ENCODE assay signal across 21 mouse cellular contexts in the genomic region with DNA sequence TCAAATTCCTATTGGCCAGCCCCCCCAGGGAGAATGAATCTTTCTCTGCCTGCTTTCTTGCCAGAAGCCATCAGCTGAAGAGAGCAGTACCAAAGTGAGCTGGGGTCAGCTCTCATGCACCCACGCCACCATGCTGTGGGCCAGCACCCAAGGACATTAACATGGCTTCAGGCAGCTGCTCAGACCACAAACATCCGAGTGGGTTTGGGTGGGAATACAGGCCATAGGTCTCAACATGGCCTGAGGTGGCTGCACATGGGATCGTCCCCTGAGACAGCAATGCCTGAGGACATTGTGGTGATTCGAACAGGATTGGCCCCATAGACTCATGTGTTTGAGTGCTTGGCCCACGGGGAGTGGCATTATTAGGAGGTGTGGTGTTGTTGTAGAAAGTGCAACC.
"Had no signal": no experiment of that assay in that cellular context is flagged by ENCODE, and none has a peak within 500 bp of the region (broad histone marks: within the 10 kb centered on the region; RNA-seq: fewer than 3 reads in every experiment).

No protein-coding gene starts in this region.

- H3K36me3 ChIP-seq: heart, embryonic 10.5 days; heart, embryonic 12.5 days; hindbrain, embryonic 13.5 days; hindbrain, embryonic 15.5 days; kidney, embryonic 15.5 days; limb, embryonic 13.5 days; limb, embryonic 15.5 days; liver, embryonic 12.5 days had no signal

- H3K4me2 ChIP-seq: heart, embryonic 12.5 days; hindbrain, embryonic 13.5 days; hindbrain, embryonic 15.5 days; kidney, embryonic 15.5 days; limb, embryonic 13.5 days; limb, embryonic 15.5 days; liver, embryonic 12.5 days had no signal

- H3K4me3 ChIP-seq: heart, embryonic 10.5 days; heart, embryonic 12.5 days; hindbrain, embryonic 13.5 days; hindbrain, embryonic 15.5 days; kidney, embryonic 15.5 days; limb, embryonic 13.5 days; limb, embryonic 15.5 days; liver, embryonic 12.5 days had no signal

- H3K27me3 ChIP-seq: heart, embryonic 12.5 days; hindbrain, embryonic 13.5 days; hindbrain, embryonic 15.5 days; kidney, embryonic 15.5 days; limb, embryonic 13.5 days; limb, embryonic 15.5 days had no signal

- DNase-seq: gastrocnemius, postnatal 14 days; gastrocnemius, postnatal 36 days; heart, adult 18-20 months; heart, postnatal 10 days; heart, postnatal 36 days; kidney, adult 11 months; kidney, adult 2 months; kidney, adult 9 months; kidney, postnatal 14 days; kidney, postnatal 36 days; layer of hippocampus, adult 9-11 months; layer of hippocampus, postnatal 36 days; left cerebral cortex, postnatal 4 days had no signal
